Mouse (Mus musculus) lung, postnatal 4 days (tissue): Measurements from ENCODE around the gene Akr1c18.
"Not testable (repeated sequence)": the region's sequence is repeated elsewhere in the genome, so short reads cannot be mapped to it uniquely, and the experiment has no call there.

Experiments used
- DNase-seq, 2 experiments: peaks; one replicate each; pipeline ENCODE4 v3.0.0; 2021

Akr1c18 gene

DNA sequence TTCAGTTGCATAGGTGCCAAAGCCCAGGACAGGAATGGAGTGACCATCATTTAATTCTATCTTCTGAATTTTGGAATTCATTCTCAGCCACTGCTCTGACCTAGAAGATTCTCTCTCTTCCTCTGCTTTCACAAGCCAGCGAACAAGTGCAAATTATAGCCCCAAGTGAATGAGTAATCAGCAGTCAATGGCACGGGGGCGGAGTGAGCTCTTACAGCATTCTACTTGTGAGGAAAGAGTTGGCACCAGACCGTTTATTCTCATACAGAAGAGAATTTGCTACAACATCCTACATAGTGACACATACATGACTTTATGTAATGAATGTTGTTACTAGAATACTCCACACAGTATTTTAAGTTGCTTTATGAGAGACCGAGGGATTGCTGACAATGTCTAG, at the start of gene Akr1c18:
TSS of gene Akr1c18 (minus strand) at position 137 of the 400 bp plus-strand sequence.
- no peak for DNase-seq

DNA sequence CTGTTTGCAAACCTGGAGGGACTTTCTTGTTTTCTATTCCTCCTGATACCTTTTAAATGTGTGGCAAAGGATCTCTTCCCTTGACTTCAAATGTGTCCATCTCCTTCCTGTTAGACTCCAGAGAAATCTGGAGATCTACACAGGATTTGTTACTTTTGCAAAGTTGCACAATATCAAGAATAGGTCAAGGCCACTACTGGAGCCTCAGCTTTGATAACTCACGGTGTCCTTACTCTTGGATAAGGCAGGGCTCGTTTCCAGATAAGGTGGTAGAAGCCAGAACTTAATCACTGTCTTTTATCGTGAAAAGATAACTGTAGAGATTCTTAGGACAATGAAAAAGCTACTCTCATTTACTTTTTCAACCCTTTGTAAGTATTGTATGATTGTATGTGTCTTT, 42.1 kb upstream of the Akr1c18 start:
- no peak for DNase-seq

DNA sequence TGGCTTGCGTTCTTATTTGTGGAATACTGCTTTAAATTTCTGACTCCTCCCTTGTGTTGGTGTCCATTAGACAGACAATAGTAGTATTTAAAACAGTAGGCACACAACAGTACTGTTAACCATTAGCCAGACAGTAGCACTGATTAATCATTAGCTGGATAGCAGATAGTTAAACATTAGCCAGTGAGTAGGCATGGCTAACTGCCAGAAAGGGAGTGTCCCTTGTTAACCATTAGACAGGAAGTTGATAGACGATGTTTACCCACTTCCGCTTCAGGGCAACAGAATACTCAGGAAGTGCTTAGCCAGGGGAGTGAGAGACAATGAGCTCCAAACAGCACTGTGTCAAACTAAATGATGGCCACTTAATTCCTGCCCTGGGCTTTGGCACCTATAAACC, 40.5 kb upstream of the Akr1c18 start, which contains the start of gene Akr1c13:
TSS of gene Akr1c13 (plus strand) at position 247 of the 400 bp plus-strand sequence.
- peak in 1 of 2 experiments; percentile 61 for DNase-seq

DNA sequence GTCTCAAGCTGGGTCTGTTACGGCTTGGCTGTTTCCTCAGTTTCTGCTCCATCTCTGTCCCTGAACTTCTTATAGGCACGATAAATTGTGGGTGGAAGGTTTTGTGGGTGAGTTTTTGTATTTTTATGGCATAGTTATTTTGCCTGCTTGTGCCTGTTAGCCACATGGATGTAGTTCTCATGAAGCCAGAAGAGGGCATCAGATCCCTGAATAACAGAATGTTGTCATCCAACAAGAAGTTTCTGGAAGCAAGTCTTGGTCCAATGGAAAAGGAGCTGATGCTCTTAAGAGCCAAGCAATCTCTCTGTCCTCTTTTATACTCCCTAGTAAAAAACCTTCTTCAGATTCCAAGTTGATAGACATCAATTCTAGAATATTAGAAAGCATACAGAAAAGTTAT, 37.7 kb upstream of the Akr1c18 start:
- no peak for DNase-seq

DNA sequence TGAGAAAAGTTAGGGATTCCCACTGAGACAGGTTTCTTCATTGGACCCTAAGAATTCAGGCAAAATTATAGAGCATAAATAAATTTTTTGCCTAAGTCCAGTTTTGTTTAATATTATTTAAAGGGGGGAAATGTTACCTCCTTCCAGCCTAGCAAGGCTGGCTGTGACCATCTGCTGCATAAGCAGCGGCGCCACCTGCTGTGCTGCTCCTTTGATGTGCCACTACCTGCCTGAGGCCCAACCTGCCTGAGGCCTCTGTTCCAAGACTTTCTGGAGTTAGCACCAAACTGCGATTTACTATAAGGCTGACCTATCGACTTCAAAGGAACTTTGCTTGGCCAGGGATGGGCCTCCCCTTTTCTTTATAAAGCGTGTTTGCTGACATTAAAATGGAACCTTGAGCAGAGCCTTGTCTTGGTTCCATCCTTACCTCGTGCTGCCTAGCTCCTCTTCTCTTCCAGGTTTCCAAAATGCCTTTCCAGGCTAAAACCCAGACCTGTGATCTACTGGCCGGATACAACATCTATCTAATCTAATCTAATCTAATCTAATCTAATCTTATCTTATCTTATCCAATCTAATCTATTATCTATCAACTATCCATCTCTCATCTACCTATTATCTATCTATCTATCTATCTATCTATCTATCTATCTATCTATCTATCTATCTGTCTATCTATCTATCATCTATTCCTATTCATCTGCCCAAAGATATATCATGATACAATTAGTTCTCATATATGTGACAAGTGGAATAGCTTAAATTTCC, 36.4 kb upstream of the Akr1c18 start:
- not testable (repeated sequence) for DNase-seq

DNA sequence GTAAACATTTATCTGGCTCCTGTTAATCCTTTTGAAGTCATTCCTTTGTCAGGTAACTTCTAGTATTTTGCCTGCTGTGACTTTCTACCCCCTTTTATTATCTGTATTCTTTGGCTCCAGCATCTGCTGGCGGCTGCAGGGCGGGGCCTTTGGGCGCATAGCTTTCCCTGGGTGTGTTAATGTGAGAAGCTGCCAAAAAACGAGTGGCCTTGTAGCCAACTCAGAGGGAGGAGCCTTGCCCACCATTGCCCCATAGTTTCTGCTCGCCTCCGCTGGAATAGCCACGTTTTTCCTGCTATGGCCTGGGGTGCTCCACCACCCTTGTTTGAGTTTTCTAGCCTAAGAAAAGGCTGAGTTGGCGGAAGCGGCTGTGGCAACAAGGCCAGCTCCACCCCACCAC, 32.7 kb upstream of the Akr1c18 start:
- peak in 1 of 2 experiments; percentile 21 for DNase-seq

DNA sequence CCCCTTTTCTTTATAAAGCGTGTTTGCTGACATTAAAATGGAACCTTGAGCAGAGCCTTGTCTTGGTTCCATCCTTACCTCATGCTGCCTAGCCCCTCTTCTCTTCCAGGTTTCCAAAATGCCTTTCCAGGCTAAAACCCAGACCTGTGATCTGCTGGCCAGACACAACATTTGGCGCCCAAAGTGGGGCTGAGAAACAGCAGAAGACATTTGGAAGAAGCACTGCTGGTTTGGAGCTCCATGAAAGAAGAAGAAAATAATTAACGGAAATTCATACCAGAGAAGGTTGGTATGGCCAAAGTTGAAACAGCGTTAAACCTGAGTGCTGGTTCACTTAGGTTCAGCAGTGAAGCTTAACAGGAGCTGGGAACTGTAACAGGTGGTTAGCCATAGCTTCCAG, 30.9 kb upstream of the Akr1c18 start:
- DNase-seq: not testable (repeated sequence)

DNA sequence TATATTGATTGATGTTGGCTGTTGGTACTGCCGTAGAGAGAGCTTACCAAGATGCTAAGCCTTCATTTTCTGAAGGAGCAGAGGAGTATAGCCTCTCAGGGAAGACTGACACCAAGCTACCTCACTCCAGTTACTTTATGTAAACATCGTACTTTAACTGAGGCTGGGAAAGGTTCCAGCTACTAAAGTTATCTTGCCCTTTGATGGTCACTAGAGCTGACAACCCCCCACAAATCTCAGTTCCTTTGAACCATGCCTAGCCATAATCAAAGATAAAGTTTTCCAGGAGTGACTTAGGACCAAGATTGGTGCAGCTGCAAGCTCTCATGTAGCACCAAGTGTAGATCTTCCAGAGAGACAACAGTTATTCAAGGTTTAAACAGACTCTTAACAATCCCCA, 22.5 kb upstream of the Akr1c18 start:
- DNase-seq: no peak

DNA sequence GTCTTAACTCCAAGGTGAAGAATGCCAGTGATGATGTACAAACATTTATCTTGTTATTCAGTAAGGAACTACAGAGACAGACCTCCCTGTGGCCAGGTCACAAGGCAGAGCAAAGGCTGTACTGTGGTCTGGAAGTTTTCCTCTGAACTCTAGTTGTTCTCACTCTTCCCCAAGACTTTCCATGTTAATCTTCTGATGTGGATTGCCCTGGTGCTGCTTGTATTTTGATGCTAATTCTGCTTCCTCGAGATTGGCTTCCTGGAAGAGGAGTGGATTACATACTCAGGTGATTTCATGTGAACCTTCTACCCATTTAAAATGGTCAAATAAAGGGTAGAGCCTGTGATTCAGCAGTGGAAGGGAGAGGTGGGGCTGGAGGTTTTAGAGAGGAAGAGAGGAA, 17.6 kb upstream of the Akr1c18 start:
- no peak for DNase-seq

DNA sequence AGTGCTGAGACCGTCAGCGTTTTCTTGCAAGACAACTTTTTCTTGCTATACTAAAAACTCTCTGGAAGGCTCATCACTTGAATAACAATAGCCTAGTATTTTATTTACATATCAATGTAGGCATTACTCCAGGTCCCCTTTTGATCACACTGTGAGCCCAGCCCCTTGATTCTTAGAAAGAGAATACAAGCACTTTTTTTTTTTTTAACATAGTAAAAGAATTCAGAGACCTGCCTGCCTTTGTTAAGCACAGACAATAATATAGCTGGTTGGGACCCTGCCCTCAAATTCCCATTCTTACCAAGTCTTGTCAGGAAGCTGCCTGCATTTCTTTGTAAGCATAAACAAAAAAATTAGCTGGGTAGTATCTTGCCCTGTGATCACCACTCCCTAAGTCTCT, 4.8 kb upstream of the Akr1c18 start:
- DNase-seq: no peak

DNA sequence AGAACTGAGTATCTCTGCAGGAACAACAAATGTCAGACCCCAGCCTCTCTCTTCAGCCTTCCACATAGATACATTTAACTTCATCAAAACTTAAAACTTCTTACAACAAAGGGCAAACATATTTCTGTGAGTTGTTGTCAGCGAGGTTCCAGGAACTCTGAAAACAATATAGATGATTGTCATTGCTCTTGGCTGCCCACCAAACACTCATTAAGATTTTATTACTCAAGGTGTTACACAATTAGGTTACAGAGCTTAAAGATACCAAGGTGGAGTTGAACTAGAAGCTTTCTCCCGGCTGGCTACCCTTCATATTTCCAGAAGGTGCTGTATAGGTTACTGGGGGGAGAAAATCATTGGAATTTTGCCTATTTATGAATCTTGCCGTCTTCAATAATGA, 3.1 kb upstream of the Akr1c18 start:
- no peak for DNase-seq

DNA sequence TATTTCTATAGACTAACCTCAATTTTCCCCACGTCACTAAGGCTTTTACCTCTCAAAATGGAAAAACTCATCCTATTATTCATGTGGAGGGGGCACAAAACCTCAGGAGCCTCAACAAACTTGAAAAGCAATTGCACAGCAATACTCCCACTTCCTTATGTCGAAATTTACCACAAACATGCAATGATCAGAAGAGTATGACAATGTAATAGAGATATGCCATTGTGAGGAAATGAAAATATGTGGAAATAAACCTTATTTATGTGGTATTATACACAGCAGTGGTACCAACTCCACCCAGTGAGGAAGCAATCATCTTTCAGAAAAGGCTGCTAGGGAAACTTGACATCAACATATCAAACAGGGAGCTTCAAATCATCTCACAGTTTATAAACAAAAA, 2.5 kb upstream of the Akr1c18 start:
- DNase-seq: no peak

DNA sequence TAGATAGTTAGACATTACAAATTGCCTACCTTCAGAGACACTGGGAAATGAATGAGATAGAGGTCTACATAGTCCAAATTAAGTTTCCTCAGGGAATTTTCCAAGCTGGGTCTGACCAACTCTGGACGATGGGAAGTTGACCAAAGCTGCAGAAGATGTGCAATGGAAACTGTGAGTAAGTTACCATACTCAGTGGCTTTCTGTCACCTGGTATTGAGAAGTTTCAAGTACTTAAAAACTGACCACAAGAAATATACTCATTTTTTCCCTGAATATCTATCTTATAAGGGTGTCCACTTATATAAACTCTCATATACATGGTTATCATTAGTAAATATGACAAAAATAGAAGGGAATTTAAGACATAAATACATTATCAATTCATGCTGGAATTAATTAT, 6.2 kb downstream of the Akr1c18 start:
- DNase-seq: no peak

DNA sequence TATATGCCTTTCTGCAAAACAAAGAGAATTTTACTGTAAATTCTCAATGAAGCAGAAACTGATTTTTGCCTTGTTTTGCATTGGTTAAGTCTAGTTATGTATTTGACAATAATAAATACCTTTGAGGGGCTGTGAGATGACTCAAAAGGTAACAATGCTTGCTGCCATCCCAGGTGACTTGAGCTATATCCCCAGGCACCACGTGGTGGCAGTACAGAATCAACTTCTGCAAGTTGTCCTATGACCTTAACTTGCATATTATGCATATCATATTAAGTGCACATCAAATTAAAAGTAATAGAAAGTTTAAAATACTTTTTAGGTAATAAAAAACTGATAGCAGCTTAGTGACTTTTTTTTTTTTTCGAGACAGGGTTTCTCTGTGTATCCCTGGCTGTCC, 17.4 kb downstream of the Akr1c18 start:
- DNase-seq: peak in 1 of 2 experiments; percentile 21

DNA sequence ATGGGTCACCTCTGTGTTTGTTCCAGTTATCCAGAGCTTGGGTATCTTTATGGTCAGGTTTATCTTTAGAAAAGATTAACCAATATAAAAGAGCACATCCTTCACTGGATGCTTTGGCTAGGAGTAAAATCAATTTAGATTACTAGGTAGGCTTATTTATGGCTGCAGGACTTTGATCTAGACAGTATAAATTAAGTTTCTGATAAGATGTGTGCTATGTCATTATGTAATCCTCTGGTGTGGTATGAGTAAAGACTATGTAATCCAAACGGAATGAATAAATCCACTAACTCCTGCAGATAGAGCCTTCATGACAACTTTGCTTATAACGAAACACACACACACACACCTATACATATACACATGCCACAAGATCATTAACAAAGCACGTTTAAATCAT, 18.7 kb downstream of the Akr1c18 start:
- DNase-seq: no peak

DNA sequence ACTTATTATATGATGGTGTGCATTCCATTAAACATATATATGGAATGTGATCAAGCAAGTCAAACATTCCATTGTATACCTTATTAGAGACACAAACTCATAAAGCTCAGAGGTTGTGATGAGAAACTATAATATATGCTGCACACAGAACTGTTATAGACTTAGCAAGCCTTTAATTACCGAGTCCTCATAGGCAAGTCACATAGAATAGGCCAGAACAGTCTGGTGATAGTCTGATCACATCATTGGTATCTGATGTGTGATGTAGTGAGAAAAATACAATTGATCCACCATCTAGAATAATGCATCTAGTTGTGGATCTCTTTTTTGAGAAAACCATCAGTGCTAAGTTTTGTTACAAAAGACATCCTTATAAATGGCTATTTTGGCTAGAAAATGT, 19.1 kb downstream of the Akr1c18 start:
- no peak for DNase-seq

DNA sequence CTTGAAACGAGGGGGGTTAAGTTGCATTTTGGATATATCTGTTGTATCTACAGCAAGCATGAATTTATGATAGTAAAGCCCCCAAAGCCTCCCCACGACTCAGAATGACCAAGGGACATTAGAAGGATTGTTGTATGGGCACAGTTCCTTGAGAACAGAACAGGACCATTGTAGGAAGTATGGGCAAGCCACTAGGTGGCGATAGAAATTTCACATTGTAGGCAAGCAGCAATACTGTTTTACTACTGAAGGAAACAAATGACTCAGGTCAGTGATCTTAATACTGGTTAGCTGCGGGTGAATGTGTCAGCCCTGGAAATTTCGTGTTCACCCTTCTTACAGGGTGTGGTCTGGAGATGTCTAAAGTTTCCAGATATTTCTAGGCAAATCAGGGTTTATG, 21.4 kb downstream of the Akr1c18 start:
- peak in 1 of 2 experiments; percentile 7 for DNase-seq

DNA sequence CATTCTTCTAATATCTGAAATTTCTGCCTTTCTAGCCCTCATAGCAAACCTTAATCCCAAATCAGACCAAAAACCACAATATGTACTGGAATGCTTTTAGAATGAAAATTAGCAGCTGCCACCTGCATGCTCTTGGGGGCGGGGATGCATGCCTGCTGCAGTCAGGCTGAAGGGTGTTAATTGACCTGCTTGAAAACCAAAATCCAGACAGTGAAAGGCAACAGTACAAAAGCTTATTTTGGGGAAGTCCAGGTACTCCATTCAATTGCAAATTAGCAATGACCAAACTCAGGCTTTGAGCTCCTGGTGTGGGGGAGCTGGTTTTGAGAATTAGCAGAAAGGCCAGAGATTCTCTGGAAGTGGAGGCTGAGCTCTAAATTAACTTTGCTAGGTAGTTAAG, 24.6 kb downstream of the Akr1c18 start:
- not testable (repeated sequence) for DNase-seq

DNA sequence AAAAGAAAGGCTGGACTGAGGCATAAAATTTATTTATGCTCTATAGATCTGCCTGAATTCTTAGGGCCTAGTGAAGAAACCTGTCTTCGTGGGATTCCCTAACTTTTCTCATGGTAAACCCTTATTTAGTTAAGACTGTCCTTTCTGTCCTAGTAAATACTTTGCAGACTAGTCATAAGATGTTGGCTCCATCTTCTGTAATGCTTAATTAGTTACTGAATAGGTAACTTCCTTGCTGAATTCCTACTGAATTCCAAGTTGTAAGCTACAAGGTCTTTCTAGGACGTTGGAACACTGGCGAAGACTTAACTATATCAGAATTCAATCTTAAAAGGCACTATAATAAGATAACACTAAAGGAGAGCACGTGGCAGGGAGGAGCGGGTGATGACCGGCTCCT, 26.0 kb downstream of the Akr1c18 start:
- DNase-seq: not testable (repeated sequence)

DNA sequence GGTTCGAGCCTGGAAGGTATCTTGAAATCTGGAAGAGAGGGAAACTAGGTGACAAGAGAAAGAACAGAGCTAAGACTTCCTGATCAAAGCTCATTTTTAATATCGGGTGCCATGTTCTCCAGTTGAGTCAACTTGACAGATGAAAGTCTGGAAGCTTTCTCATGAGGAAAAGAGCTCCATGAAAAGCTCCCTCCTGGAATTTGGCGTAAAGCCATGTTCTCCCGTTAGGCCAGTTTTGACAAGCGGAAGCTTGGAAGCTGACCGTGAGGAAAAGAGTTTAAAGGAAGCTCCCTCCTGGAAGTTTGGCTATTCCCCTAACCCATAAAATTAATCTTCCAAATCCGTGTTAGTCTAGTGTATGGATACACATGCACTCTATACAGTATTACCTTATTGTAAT, 27.3 kb downstream of the Akr1c18 start:
- DNase-seq: no peak

DNA sequence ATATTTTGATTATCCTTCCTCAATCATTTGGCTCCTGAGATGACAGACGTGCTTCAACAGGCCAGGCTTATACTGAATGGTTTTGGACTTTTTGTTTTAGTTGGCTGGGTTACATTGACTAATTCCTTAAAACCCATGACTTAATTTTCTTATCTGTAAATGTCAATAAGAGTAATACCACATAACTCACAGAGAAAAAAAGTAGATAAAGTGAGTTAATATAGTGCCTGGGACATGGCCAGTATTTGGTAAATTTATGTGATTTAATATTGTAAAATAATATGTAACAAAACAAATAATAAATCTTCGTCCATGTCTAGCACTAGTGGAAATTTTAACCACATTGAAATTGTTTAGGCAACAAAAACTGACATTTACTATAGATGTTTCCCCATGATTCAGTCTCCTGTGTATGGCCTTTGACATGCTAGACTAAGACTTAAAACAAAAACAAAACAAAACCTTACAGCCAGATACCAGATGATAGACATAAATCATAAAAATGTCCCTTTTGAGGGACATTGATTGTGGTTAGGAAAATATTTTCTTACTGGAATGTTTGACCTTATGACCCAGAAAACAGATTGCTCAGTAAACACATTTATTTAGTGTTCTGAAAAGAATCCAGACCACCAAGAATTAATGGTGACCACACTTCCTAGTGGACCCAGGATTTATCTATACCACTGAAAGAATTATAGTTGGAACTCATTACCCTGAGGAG, 31.1 kb downstream of the Akr1c18 start:
- DNase-seq: no peak

DNA sequence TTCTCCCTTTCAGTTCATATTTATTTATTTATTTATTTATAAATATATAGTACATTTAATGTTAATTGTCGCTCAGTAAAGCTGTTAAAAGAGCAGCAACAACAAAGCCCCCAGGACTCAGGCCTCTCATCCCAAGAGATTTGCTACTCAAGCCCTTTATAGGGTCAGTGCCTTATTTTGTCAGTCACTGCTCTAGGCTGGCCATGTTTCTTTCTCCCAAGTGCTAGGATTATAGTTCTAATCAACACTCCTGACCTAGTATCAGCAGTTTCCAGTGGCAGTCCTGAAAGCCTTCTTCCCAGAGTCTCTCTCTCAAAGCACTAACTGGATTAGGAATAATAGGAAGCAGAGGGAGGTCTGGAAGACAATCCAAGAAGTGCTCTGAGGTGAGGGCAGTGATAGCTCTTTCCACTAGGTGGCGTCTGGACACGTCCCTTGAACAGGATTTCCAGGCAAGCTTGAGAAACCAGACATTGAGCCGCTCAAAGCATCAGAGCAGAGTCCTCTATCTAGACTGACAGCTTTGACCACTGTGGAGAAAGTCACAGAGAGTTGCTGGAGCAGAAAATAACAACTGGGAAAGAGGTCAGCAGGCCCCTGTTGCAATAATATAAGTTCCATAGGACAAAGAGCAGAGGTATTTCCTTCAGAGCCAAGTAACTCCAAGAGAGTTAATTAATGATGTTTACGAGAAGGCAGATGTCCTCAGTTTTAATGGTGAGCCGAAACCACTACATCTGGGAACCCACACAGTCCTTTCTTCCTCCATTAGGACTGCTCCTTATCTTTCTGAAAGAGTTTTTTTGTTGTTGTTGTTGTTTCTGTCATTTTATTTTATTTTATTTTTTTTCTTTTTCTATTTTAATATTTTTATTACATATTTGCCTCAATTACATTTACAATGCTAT, 39.9 kb downstream of the Akr1c18 start:
- peak; percentile 32 to 53 for DNase-seq

DNA sequence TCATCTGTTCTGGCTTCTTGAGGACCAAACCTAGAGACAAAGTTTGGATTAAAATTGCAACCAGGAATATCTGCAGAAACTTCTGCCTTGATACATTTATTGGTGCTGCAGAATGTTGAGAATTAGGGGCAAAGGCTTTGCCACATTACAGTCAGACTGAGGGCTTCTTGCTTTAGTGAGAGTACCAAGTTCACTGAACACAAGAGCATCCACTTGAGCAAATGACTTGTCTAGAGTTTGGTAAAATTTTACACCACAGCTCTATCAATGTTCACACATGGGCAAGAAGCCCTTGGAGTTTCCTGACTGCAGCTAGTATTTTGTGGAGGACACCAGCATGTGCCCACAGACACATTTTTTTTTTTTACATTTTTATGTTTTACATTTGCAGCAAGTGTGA, 47.7 kb downstream of the Akr1c18 start:
- no peak for DNase-seq
